Mouse (Mus musculus): Measurements from ENCODE around the gene Amotl1.

DNA sequence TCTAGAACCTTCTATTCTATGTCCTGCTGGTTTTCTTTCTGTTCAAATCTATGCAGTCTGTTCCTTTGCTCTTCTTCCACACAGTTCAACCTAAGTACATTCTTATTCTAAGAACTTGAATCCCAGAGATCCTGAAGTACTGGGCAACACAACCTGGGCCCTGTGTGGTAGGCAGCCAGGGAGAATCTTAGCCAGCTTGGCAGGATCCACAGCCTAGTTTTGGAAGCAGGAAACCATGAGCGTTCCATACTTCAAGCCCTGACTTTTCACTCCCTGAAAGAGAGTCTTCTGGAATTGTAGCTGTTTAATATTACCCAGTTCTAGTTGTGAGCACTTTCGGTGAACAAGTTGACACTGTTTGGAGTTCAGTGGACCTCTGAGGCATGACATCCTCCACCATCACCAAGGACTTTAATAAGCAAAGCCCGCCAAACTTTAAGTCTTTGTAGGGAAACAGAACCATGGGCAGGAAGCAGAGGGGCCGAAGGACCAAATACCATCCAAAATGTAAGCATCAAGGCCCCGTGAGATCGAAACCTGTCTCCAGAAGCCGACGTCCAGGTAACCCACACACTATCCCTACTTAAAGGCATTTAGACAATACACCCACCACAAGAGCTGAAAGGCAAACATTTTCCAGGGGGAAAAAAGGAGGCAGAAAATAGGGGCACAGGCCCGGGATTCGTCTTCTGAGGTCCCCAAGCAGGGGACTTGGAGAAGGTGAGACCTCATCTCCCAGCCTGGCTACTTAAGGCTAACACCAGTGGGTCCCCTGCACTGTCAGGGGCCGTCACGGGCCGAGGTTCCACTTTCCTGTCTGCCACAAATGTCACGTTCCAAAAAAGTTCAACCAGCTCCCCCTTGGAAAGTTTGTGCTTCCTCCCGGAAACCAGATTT, 31.3 kb downstream of the Amotl1 start:
- TF ChIP-seq CTCF (IDR thresholded peaks at IDR 0.05; ENCODE audit: low read depth) (no peak), EP300 (IDR thresholded peaks at IDR 0.05; ENCODE audit: low read depth) (no peak)

All from liver, postnatal 0 days (tissue).